Mouse (Mus musculus): ENCODE data around the gene Ap1m2.

DNA sequence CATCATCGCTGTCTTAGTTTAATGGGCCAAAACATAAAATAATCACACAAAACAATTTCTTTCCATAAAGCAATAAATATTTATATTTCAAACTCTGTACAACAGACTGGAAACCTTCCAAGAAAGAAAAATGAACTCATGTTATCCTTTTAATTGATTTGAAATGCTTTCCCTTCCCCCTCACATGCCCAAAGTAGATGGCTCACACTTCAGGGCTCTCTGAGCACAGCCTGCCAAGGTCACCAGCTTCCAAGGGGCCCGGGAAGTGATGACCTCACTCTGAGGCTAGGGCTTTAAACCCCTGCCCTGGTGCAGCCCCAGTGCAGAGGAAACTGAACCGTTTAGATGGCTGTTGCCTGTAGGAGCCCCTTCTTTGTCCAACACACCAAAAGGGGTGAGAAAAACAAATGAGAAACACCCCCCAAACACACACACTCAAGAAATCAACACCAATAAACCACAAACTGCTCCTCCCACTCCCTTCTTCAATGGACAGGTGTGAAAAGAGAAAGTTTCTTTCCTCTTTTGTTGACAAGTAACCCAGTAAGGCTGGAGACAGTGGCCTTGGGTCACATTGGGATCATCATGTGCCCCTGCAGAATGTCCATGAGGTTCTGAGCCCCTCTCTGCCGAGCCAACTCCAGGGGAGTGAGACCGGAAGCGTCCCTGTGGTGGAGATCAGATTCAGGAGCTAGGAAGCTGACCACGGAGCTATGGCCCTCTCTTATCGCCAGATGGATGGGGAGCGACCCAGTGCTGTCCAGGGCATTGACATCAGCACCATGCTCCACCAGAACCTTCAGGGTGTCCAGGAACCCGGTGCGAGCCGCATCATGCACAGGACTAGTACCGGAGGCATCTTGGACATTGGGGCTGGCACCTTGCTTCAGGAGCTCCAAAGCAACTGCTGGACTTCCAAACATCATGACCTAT lies 23.5 kb downstream of the Ap1m2 start:
- TF ChIP-seq CTCF (IDR thresholded peaks at IDR 0.05) (no peak), EP300 (IDR thresholded peaks at IDR 0.05) (peak; percentile 52; the same call in 1 of the 2 replicates)
